Mouse (Mus musculus) lung, postnatal 0 days (tissue): ENCODE measurements around the gene Dpysl5.

Source experiments
- CTCF ChIP-seq: IDR thresholded peaks from 2 replicates; pipeline ENCODE4 v1.5.1; 2016; ENCODE audit warnings: antibody characterized with exemption, mild to moderate bottlenecking
- EP300 ChIP-seq: IDR thresholded peaks from 2 replicates; pipeline ENCODE4 v1.6.1; 2016; ENCODE audit warnings: antibody characterized with exemption, mild to moderate bottlenecking, control low read depth

- no peak for TF ChIP-seq EP300
- TF ChIP-seq CTCF = no peak
These were observed 37.4 kb upstream of the Dpysl5 start for GRCm38 (mm10) chr5:30674001-30674400.
